Mouse (Mus musculus) urinary bladder, adult 18-20 months (tissue): Measurements from ENCODE around the gene Gm8882.
"Not testable (repeated sequence)": the region's sequence is repeated elsewhere in the genome, so short reads cannot be mapped to it uniquely, and the experiment has no call there.

Experiments used
- DNase-seq, 2 experiments: peaks; one replicate each; pipeline ENCODE4 v3.0.0; 2022; ENCODE audit warnings: low spot score in 2 of 2, mixed read lengths in 2 of 2

The Gm8882 gene

DNA sequence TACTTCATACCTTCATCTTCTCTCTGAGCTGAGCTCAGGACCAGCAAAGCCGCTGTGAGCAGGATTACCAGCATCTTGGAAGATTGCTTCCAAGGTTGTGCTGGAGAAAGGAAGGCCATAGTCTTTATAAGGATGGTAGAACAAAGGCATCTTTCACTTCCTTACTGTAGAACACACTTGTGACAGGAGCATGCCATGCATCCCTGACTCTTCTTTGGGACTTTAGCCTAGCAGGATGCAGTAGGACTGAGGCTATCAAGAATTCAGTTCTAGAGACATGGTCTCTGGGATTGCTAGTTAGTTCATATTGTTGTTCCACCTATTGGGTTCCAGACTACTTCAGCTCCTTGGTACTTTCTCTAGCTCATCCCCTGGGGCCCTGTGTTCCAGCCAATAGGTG lies at the start of gene Gm8882:
Gene Gm8882, minus strand, starts transcription at position 101 of the 400 bp plus-strand sequence.
- DNase-seq = not testable (repeated sequence)

DNA sequence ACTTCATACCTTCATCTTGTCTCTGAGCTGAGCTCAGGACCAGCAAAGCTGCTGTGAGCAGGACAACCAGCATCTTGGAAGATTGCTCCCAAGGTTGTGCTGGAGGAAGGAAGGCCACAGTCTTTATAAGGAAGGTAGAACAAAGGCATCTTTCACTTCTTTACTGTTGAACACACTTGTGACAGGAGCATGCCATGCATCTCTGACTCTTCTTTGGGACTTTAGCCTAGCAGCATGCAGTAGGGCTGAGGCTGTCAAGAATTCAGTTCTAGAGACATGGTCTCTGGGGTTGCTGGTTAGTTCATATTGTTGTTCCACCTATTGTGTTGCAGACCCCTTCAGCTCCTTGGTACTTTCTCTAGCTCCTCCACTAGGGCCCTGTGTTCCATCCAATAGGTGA lies 49.3 kb downstream of the Gm8882 start, which contains the start of gene Prpmp5:
Gene Prpmp5, minus strand, starts transcription at position 101 of the 400 bp plus-strand sequence.
- DNase-seq = not testable (repeated sequence)
